ENCODE assay signal across 11 mouse cellular contexts in genomic region chr5:24687696-24688095, GRCm38 (mm10). TPM values are rescaled to one million over a fixed set of nuclear protein-coding genes. Genes with fewer than 3 reads are reported as not detected.
A peak's percentile ranks its signal among the peaks of the same experiment; 100 is the strongest.
DNase-seq lines count a peak whose midpoint lies in the region; TF ChIP-seq lines count a peak whose summit lies in the region.
"Had no signal": no experiment of that assay in that cellular context is flagged by ENCODE, and none has a peak within 500 bp of the region (broad histone marks: within the 10 kb centered on the region; RNA-seq: fewer than 3 reads in every experiment).

No protein-coding gene starts in this region.

- H3K4me1 ChIP-seq in E14TG2a.4 (replicated peaks; ENCODE audit: low read depth, low read length): peaks cover 22% of the 10 kb centered on the region
- H3K4me1 ChIP-seq in hindbrain, embryonic 10.5 days (replicated peaks): peaks cover 13% of the 10 kb centered on the region

- H3K27me3 ChIP-seq in E14TG2a.4 (ENCODE audit: insufficient read depth, low read length): no peaks in the 10 kb centered on the region
- H3K27me3 ChIP-seq in hindbrain, embryonic 10.5 days (ENCODE audit: insufficient read depth, poor library complexity, severe bottlenecking): no peaks in the 10 kb centered on the region

- 0% methylated on average over 1 of the region's 1 CpGs for WGBS in macrophage (ENCODE audit: missing documents)
- 91% methylated on average over 1 of the region's 1 CpGs for WGBS in hindbrain, embryonic 10.5 days

- H3K4me3 ChIP-seq in E14TG2a.4 (replicated peaks; ENCODE audit: low read length): peak overlapping the region; percentile 85; the same call in 1 of the 2 replicates
- H3K4me3 ChIP-seq in macrophage (ENCODE audit: inconsistent target): no peak overlapping the region; the same call in 1 of the 2 replicates
- no peak overlapping the region for H3K4me3 ChIP-seq in hindbrain, embryonic 10.5 days

- no peaks in the 10 kb centered on the region for H3K9me3 ChIP-seq in E14TG2a.4 (ENCODE audit: low read length)
- no peaks in the 10 kb centered on the region for H3K9me3 ChIP-seq in hindbrain, embryonic 10.5 days

- intact Hi-C loops in heart, postnatal 25 days (cut with DNase I): loop anchor here (5.0 kb wide), 1 partner anchor 155 kb away; the partner anchor contains the start of gene Rheb

- TF ChIP-seq CTCF in E14TG2a.4 (conservative IDR thresholded peaks at IDR 0.05; ENCODE audit: low read length): no peak

- peaks cover 49% of the 10 kb centered on the region for H3K79me2 ChIP-seq in macrophage (ENCODE audit: inconsistent target)

- peak overlapping the region; percentile 85 for H3K27ac ChIP-seq in macrophage
- no peak overlapping the region for H3K27ac ChIP-seq in hindbrain, embryonic 10.5 days

- H3K36me3 ChIP-seq in E14TG2a.4 (ENCODE audit: insufficient read depth, low read length): peaks cover 45% of the 10 kb centered on the region
- H3K36me3 ChIP-seq in macrophage (ENCODE audit: inconsistent target): peaks cover 34% of the 10 kb centered on the region
- H3K36me3 ChIP-seq in hindbrain, embryonic 10.5 days: peaks cover 34% of the 10 kb centered on the region

- peak; percentile 90 for DNase-seq in 416B (ENCODE audit: low read depth)
- DNase-seq in induced T-regulatory cell, adult 2 months (ENCODE audit: low read depth): peak; percentile 67
- no peak for DNase-seq in hindbrain, embryonic 10.5 days (ENCODE audit: low spot score)
- no peak for DNase-seq in right cerebral cortex, postnatal 25 days
- DNase-seq in thymus, adult 18-20 months: no peak
- DNase-seq in heart, postnatal 25 days (ENCODE audit: low spot score): no peak
- DNase-seq: forebrain, postnatal 0 days; thymus, postnatal 36 days had no signal

RNA-seq across cellular contexts. Expression of gene Nub1, which starts 2.4 kb away (rescaled TPM):
- total RNA-seq in macrophage (2018; cell fraction: chromatin; rRNA removed): 100 to 1,000 TPM in 3 of 26 experiments, 10 to 100 TPM in 23; 44.5 to 122 (median 79.5) TPM
- 100 to 1,000 TPM in 14 of 26 experiments, 10 to 100 TPM in 12; 73.8 to 125 (median 106) TPM for total RNA-seq in macrophage (2018; cell fraction: cytosol; rRNA removed)
- 100 to 1,000 TPM in 6 of 26 experiments, 10 to 100 TPM in 20; 42.2 to 118 (median 86.9) TPM for total RNA-seq in macrophage (2018; cell fraction: nucleus; rRNA removed)
- 57.4 to 97.0 TPM (median 76.5 TPM) in 3 replicates for polyA plus RNA-seq in macrophage (2018)
- 27.3 and 28.8 TPM in 2 replicates for polyA plus RNA-seq in hindbrain, embryonic 10.5 days (2016; fragmentation: Nextera tagmentation; extraction: Ambion mirVana)
- 10 to 100 TPM; 30.0 to 33.6 TPM for total RNA-seq in heart, postnatal 25 days (2021)

RNA-seq across cellular contexts. Expression of gene Wdr86, which starts 42.8 kb away (rescaled TPM):
- total RNA-seq in macrophage (2018; cell fraction: chromatin; rRNA removed): not detected
- total RNA-seq in macrophage (2018; cell fraction: cytosol; rRNA removed): under 1 TPM in 2 of 26 experiments, not detected in 24; 0.05 to 0.09 TPM
- under 1 TPM in 2 of 26 experiments, not detected in 24; 0.11 to 0.28 TPM for total RNA-seq in macrophage (2018; cell fraction: nucleus; rRNA removed)
- not detected in 3 replicates for polyA plus RNA-seq in macrophage (2018)
- polyA plus RNA-seq in hindbrain, embryonic 10.5 days (2016; fragmentation: Nextera tagmentation; extraction: Ambion mirVana): 20.9 and 25.2 TPM in 2 replicates
- total RNA-seq in heart, postnatal 25 days (2021): under 1 TPM; 0.44 to 0.59 TPM
- total RNA-seq: megakaryocyte-erythroid progenitor cell, adult 5-6 weeks had no signal

Comparison
In these comparisons a context has a peak if more than half of its experiments do, and no peak if none do; other contexts are left out.
1. DNase-seq: peak in 416B (single experiment) and induced T-regulatory cell, adult 2 months (single experiment); none in hindbrain, embryonic 10.5 days (single experiment), right cerebral cortex, postnatal 25 days (single experiment), thymus, adult 18-20 months (0 of 2) and heart, postnatal 25 days (single experiment).
2. RNA of gene Wdr86, which starts 42.8 kb away (polyA plus RNA-seq): 20.9 to 25.2 TPM in hindbrain, embryonic 10.5 days; not detected in macrophage; every median in the first group is over 10 times any median in the second.